Mouse (Mus musculus) testis, adult 2 months (tissue): Measurements from ENCODE around the gene Stag2.

Experiments used
- CTCF ChIP-seq: fragments of 200-500 bp; IDR thresholded peaks from 2 replicates; pipeline ENCODE4 v1.5.1; 2012; ENCODE audit warnings: low read depth, mild to moderate bottlenecking, inconsistent platforms, low read length, moderate library complexity; ENCODE audit not compliant: control insufficient read depth, insufficient read depth, insufficient replicate concordance
- POLR2A ChIP-seq: fragments of 200-500 bp; IDR thresholded peaks from 2 replicates; pipeline ENCODE4 v1.6.1; 2012; ENCODE audit warnings: low read depth, mild to moderate bottlenecking, inconsistent platforms, low read length, moderate library complexity; ENCODE audit not compliant: control insufficient read depth

GRCm38 (mm10) chrX:42150346-42151023 lies 1.4 kb downstream of the Stag2 start:
- TF ChIP-seq CTCF = no peak
- TF ChIP-seq POLR2A = no peak
